Mouse (Mus musculus): Measurements from ENCODE around the gene Cphx2. TPM values are rescaled to one million over a fixed set of nuclear protein-coding genes. Genes with fewer than 3 reads are reported as not detected.

Gene Cphx2
- polyA plus RNA-seq, 1 experiment from 2014 or later: not detected

Other genes starting within 250 kb of the Cphx2 start
- gene Anxa11, start 239.4 kb upstream of the Cphx2 start, polyA plus RNA-seq (2014; fragmentation: Nextera tagmentation; extraction: Ambion mirVana): 66.8 and 68.3 TPM in 2 replicates
- not detected in 2 replicates for gene Plac9a, start 178.4 kb upstream of the Cphx2 start, polyA plus RNA-seq (2014; fragmentation: Nextera tagmentation; extraction: Ambion mirVana)
- 3.8 and 4.9 TPM in 2 replicates for gene Tmem254a, start 153.8 kb upstream of the Cphx2 start, polyA plus RNA-seq (2014; fragmentation: Nextera tagmentation; extraction: Ambion mirVana)
- not detected in 2 replicates for gene Cphx1, start 143.2 kb upstream of the Cphx2 start, polyA plus RNA-seq (2014; fragmentation: Nextera tagmentation; extraction: Ambion mirVana)
- 1.3 and 1.8 TPM in 2 replicates for gene Duxbl1, start 102.9 kb upstream of the Cphx2 start, polyA plus RNA-seq (2014; fragmentation: Nextera tagmentation; extraction: Ambion mirVana)
- 13.9 and 19.3 TPM in 2 replicates for gene Gm9780, start 38.8 kb upstream of the Cphx2 start, polyA plus RNA-seq (2014; fragmentation: Nextera tagmentation; extraction: Ambion mirVana)
- gene Tmem254c, start 14.2 kb upstream of the Cphx2 start, polyA plus RNA-seq (2014; fragmentation: Nextera tagmentation; extraction: Ambion mirVana): 60.1 and 70.8 TPM in 2 replicates
- 0.32 and 0.68 TPM in 2 replicates for gene Cphx3, start 781 bp downstream of the Cphx2 start, polyA plus RNA-seq (2014; fragmentation: Nextera tagmentation; extraction: Ambion mirVana)
- gene Duxbl2, start 36.8 kb downstream of the Cphx2 start, polyA plus RNA-seq (2014; fragmentation: Nextera tagmentation; extraction: Ambion mirVana): 1.8 TPM in 1 of 2 replicates, not detected in the other
- gene Plac9b, start 101.0 kb downstream of the Cphx2 start, polyA plus RNA-seq (2014; fragmentation: Nextera tagmentation; extraction: Ambion mirVana): 13.7 and 20.0 TPM in 2 replicates
- gene Tmem254b, start 125.5 kb downstream of the Cphx2 start, polyA plus RNA-seq (2014; fragmentation: Nextera tagmentation; extraction: Ambion mirVana): 29.4 and 41.1 TPM in 2 replicates
- 0.98 and 2.0 TPM in 2 replicates for gene Duxbl3, start 176.4 kb downstream of the Cphx2 start, polyA plus RNA-seq (2014; fragmentation: Nextera tagmentation; extraction: Ambion mirVana)